Mouse (Mus musculus) right cerebral cortex, postnatal 4 days (tissue): Measurements from ENCODE around the gene Akp3.

Experiments
- DNase-seq: peaks from one replicate; pipeline ENCODE4 v3.0.0-alpha.2; 2022

Akp3 gene

GRCm38 (mm10) chr1:87155531-87156198, 30.9 kb downstream of the Akp3 start:
- DNase-seq, result peak; percentile 33

- DNase-seq, result no peak
Measured at GRCm38 (mm10) chr1:87156199-87156587, 31.4 kb downstream of the Akp3 start, which contains the start of gene Ecel1. TSS of gene Ecel1 (minus strand) at chr1:87156521.

GRCm38 (mm10) chr1:87159396-87159795, 34.6 kb downstream of the Akp3 start:
- no peak for DNase-seq

DNA sequence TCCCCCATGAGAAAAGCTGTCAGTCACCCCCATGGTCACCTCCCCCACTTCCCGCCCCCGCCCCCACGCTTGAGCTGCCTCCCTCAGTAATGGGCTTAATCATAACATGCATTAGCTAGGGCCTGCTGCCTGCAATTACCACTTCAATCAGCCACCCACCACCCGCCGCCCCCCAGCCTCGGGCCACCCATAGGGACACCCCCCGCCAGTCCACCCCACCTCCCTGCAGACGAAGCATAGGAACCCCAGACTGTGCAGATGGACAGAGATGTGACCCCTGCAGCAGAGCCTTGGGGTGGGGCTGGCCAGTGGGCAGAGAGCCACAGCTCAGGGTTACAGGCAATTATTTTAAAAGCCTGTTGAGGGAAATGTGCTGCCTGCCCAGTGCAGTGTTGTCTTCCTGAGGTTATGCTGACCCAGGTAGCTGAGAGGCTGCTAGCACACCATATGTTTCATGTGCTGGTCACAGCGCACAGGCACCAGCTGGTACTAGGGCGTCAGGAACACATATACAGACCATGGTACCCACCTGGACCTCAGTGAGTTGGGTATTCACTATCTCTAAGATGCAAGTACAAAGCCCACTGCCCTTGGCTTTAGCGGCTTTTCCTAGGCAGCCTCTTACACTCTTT, 39.5 kb downstream of the Akp3 start:
- DNase-seq, result no peak

DNA sequence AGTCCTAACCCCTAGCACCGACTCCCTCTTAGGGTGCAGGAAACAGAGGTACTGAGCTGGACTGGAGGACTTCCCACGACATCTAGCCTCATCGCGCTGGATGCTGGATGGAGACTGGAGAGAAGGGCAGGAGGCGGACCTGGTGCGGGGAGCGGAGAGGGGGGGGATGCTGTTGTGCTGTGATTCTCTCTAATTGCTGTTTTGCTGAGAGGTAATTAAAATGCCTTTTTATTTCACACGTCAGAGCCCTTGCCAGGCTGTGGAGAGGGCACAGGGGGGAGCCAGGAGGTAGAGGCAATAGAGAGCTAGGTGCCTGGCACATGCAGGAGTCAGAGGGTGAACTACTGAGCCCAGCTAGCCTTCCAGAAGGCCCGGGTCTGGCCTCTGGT, 40.0 kb downstream of the Akp3 start:
- no peak for DNase-seq

- DNase-seq, result no peak
Measured at GRCm38 (mm10) chr1:87170458-87170857, 45.7 kb downstream of the Akp3 start.

GRCm38 (mm10) chr1:87171312-87171711, 46.5 kb downstream of the Akp3 start:
- no peak for DNase-seq

DNA sequence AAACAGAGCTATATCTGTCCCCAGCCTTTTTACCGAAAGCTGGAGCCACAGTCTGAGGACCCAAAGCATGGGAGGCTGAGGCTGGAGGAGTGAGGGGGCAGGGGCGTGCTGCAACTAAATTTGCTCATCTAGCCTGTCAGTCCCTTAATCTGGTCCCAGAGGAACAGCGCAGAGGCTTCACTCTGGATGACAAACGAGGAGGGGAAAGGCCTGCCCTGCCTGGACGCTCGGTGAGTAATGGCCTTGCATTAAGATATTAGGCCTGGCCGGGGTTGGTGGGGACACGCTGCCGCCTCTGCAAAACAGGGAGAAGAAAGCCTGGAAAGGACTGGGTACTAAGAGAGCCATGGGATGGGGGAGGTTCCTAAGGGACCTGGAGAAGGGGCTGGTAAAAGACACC, 47.5 kb downstream of the Akp3 start:
- no peak for DNase-seq

DNA sequence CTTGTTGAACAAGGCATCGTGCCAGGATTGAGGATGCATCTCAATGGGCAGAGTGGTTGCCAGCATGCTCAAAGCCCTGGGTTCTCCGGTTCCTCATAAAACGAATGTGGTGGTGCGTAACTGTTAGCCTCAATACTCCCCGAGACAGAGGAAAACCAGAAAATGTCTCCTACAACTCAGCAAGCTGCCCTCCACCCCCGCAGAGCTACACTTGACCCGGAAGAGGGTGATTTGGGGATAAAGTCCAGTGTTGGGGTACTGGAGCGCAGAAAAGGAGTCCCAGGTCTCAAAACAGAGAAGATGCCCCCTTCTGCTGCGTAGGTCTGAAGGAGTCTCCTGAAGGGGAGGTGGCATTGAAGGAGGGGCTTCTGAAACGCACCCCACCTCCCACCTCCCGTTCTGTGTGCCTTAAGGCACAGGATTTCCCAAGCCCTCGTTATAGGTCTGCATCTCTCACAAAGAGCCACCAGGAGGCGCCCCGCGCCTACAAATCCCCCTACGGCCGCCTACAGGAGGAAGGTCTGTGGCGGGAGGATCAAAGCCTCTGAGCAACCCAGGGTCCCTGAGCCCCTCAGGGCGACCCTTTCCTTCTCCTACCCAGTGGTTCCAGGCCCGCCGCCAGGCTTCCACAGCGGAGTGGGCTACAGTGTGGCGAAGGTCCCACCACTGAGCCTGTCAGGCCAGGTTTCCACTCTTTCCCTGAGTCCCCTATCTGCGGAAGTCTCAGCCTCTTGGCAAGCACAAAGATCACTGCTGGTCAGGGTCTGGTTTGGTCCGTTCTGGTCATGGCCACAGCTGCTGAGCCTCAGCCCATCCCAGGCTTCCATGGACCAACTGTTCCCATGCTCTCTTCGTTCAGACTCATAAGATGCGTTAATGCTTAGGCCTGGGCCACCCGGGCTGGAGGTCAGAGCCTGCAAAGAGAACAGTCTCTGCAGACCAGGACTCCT, 49.5 kb downstream of the Akp3 start:
- DNase-seq, result peak; percentile 64

GRCm38 (mm10) chr1:87175852-87176292, 51.1 kb downstream of the Akp3 start:
- peak; percentile 67 for DNase-seq
